Mouse (Mus musculus): ENCODE data around the gene Disp1.

Disp1 gene

GRCm38 (mm10) chr1:183086843-183087242 is 134.5 kb downstream of the Disp1 start:
- DNase-seq (ENCODE audit: low spot score), result no peak

- DNase-seq (ENCODE audit: low spot score), result no peak
Observed at GRCm38 (mm10) chr1:183084085-183085050, 137.0 kb downstream of the Disp1 start.

DNA sequence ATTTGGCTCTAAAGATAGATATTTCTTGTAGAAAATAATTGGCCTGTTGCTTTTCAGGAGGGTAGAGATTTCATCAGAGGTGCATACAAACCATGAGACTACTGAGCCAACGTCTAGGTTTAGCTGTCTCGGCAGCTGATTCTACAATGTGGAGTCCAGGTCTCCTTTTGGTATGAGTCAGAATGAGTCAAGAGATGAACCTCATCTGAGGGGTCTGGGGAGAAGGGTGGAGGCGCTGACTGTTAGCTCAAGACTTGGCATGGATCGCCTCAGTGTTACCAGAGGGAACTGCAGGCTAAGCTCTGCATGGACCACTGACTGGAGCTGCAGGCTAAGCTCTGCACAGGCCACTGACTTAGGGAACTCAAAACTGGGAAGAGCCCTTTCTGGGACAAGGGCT is 138.9 kb downstream of the Disp1 start:
- DNase-seq (ENCODE audit: low spot score), result no peak

GRCm38 (mm10) chr1:183081126-183081525 is 140.2 kb downstream of the Disp1 start:
- DNase-seq (ENCODE audit: low spot score), result no peak

- DNase-seq (ENCODE audit: low spot score), result no peak
Observed at GRCm38 (mm10) chr1:183075121-183075822, 146.1 kb downstream of the Disp1 start.

- DNase-seq (ENCODE audit: low spot score), result no peak
Observed at GRCm38 (mm10) chr1:183072263-183073050, 148.9 kb downstream of the Disp1 start.

- DNase-seq (ENCODE audit: low spot score), result no peak
Observed at GRCm38 (mm10) chr1:183069954-183070649, 151.2 kb downstream of the Disp1 start.

DNA sequence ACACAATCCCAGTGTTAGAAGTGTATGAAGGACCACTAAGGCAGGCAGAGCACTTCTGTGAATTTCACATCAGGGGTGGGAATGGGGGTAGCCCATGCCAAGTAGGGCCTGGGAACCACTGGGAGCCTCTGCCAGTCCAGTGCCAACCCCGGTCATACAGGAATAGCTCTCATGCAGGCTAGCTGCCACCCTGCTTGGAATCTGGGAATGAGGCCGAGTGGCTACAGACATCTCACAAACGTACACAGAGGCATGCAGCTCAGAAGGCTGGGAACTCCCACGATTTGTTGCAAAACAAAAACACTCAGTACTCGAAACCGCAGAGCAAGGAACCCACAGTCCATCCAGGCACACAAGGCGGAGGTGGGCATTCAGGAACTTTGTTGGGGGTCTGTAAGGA is 153.5 kb downstream of the Disp1 start:
- DNase-seq (ENCODE audit: low spot score), result no peak

GRCm38 (mm10) chr1:183066981-183067380 is 154.3 kb downstream of the Disp1 start:
- no peak for DNase-seq (ENCODE audit: low spot score)

GRCm38 (mm10) chr1:183060611-183061010 is 160.7 kb downstream of the Disp1 start:
- DNase-seq (ENCODE audit: low spot score), result no peak

GRCm38 (mm10) chr1:183056289-183056655 is 165.1 kb downstream of the Disp1 start:
- no peak for DNase-seq (ENCODE audit: low spot score)

DNA sequence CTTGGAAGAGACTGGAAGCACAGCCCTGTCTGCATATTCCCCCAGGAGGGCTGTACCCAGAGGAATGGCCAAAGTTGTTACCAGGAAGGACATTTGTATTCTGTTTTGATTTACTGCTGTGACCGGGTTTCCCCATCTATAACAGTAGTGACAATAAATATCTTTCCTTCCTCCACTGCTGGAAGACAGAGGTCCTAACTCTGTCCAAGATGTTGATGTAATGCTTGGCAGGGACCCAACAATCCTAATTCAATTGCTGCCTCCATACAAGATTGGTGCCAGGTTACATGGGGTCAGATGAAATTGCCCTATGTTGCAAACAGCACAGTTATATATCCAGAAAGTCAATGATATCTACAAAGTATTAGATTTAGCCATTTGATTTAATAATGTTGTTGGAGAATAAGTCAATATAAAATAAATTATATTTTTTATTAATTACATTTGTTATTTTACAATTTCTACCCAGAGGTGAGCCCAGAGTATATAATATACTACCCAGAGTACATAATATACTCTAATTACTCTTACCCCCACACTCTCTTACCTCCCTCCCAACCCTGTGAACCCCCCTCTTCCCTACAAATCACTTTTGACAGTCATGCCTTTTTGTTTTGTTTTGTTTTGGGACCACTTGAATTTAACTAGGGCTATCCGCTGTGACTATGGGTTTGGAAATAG is 165.6 kb downstream of the Disp1 start:
- peak; percentile 61 for DNase-seq (ENCODE audit: low spot score)

- no peak for DNase-seq (ENCODE audit: low spot score)
Observed at GRCm38 (mm10) chr1:183052663-183053062, 168.7 kb downstream of the Disp1 start.

GRCm38 (mm10) chr1:183049295-183049694 is 172.0 kb downstream of the Disp1 start:
- no peak for DNase-seq (ENCODE audit: low spot score)

DNA sequence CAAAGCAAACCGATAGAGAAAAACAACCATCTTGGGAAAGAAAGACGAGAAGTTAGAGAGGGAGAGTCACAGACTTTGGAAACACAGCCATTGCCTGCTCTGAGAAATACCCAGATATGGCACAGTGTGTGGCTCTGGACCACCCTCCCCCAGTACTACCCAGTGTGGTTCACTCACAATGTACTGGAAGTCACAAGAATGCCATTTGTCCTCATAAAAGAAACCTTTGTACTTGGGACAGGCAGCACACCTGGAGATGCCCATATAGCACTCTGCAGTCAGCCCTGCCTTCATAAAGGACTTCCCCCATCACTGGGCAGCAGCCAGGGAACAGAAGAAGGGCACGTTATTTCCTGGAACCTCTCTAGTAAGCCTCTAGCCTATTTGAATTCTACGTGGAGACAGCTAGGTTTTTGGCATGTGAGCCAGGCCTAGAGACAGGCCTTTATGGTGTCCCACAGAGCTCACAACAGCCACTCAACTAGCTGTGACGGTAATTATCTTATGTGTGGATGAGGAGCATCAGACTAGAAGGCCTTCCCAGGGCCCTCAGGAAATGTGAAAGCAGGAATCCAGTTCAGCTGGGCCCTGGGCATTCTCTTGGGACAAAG is 173.3 kb downstream of the Disp1 start:
- DNase-seq (ENCODE audit: low spot score), result no peak

GRCm38 (mm10) chr1:183047191-183047912 is 174.0 kb downstream of the Disp1 start:
- peak; percentile 32 for DNase-seq (ENCODE audit: low spot score)

DNA sequence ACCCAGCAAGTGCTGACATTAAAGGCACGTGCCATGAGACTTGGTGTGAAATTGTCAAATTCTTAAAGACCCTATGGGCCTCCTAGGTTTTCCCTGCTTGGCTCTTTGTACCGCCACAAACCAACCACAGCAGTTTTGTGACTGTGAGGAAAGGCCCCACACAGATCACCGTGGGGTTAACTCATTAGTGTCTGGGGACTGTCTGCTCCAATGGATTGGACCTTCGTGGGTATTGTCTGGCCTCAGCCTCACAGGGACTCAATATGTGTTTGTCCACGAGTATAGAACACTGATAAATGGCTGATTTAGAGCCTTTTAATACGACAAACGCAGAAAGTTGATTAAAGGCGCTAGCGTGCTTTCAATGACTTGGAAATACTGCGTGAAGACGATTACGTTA is 175.2 kb downstream of the Disp1 start:
- DNase-seq (ENCODE audit: low spot score), result no peak

GRCm38 (mm10) chr1:183043161-183043812 is 178.0 kb downstream of the Disp1 start:
- DNase-seq (ENCODE audit: low spot score), result no peak

GRCm38 (mm10) chr1:183041703-183042102 is 179.6 kb downstream of the Disp1 start:
- no peak for DNase-seq (ENCODE audit: low spot score)
